Mouse (Mus musculus) heart, adult 2 months (tissue): Measurements from ENCODE around the gene Tnfrsf1b.

Source experiments
- CTCF ChIP-seq: fragments of 200-600 bp; IDR thresholded peaks from 2 replicates; pipeline ENCODE4 v1.8.1; 2022; ENCODE audit warnings: antibody characterized with exemption, mild to moderate bottlenecking, moderate library complexity
- POLR2A ChIP-seq: fragments of 200-500 bp; IDR thresholded peaks from 2 replicates; pipeline ENCODE4 v1.6.1; 2011; ENCODE audit warnings: mild to moderate bottlenecking, low read depth, low read length, control low read depth; ENCODE audit not compliant: insufficient read depth

- TF ChIP-seq CTCF (no peak), POLR2A (peak; percentile 54; the same call in 1 of the 2 replicates)
Observed at GRCm38 (mm10) chr4:145193991-145194511, 52.6 kb downstream of the Tnfrsf1b start.
